Mouse (Mus musculus): ENCODE measurements around the gene Smim5. TPM values are rescaled to one million over a fixed set of nuclear protein-coding genes. Genes with fewer than 3 reads are reported as not detected.

The Smim5 gene
- polyA plus RNA-seq, 1 experiment: 5.7 TPM

GRCm38 (mm10) chr11:115881002-115881401 lies 18.8 kb upstream of the Smim5 start:
- Histone ChIP-seq H3K4me1 (ENCODE audit: control insufficient read depth, insufficient read depth, insufficient read length) (no peaks in the 10 kb centered on the region; the same call in 1 of the 2 replicates), H3K27me3 (ENCODE audit: control insufficient read depth, insufficient read depth, low read length) (no peaks in the 10 kb centered on the region), H3K27ac (ENCODE audit: insufficient read depth, low read length) (no peak overlapping the region), H3K36me3 (ENCODE audit: control insufficient read depth, insufficient read depth, low read length) (no peaks in the 10 kb centered on the region), H3K4me3 (ENCODE audit: extremely low read depth, insufficient read depth, insufficient read length) (no peak overlapping the region)
- 23% methylated on average over 5 of the region's 5 CpGs for WGBS
- DNase-seq (ENCODE audit: low read depth in 1 of 2, low spot score in 2 of 2): peak in 1 of 2 experiments; percentile 48
- TF ChIP-seq POLR2A (IDR thresholded peaks at IDR 0.05; ENCODE audit: low read depth, low read length) (no peak), CTCF (IDR thresholded peaks at IDR 0.05; ENCODE audit: extremely low read depth, insufficient read depth, insufficient read length, insufficient replicate concordance) (peak; percentile 91)

GRCm38 (mm10) chr11:115883251-115883650 lies 16.5 kb upstream of the Smim5 start:
- Histone ChIP-seq H3K4me3 (ENCODE audit: extremely low read depth, insufficient read depth, insufficient read length) (no peak overlapping the region), H3K4me1 (ENCODE audit: control insufficient read depth, insufficient read depth, insufficient read length) (no peaks in the 10 kb centered on the region), H3K27me3 (ENCODE audit: control insufficient read depth, insufficient read depth, low read length) (no peaks in the 10 kb centered on the region), H3K27ac (ENCODE audit: insufficient read depth, low read length) (no peak overlapping the region), H3K36me3 (ENCODE audit: control insufficient read depth, insufficient read depth, low read length) (no peaks in the 10 kb centered on the region)
- no peak for TF ChIP-seq CTCF (IDR thresholded peaks at IDR 0.05; ENCODE audit: extremely low read depth, insufficient read depth, insufficient read length, insufficient replicate concordance)
- no peak for TF ChIP-seq POLR2A (IDR thresholded peaks at IDR 0.05; ENCODE audit: low read depth, low read length)
- DNase-seq (ENCODE audit: low read depth in 1 of 2, low spot score in 2 of 2): no peak
- 63% methylated on average over 17 of the region's 17 CpGs for WGBS

DNA sequence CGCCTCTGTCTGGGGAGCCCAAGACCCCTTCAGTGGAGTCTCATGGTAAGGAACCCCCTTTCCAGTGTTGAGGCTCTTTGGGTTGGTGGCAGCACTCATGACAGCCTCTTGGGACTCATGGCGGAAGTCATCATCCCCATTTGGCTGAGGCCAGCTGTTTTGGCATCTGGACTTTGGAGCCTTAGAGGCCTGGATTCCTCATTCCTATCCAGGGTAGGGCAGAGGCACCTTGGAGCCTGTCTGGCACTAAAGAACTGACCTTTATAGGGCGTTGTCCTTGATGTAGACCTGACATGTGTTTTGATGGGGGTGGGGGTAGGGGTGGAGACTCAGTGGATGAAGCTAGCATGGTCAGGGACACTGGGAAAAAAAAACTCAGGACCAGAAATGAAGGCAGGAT lies 15.4 kb upstream of the Smim5 start:
- Histone ChIP-seq H3K36me3 (ENCODE audit: control insufficient read depth, insufficient read depth, low read length) (no peaks in the 10 kb centered on the region), H3K27ac (ENCODE audit: insufficient read depth, low read length) (no peak overlapping the region), H3K4me3 (ENCODE audit: extremely low read depth, insufficient read depth, insufficient read length) (no peak overlapping the region), H3K27me3 (ENCODE audit: control insufficient read depth, insufficient read depth, low read length) (no peaks in the 10 kb centered on the region), H3K4me1 (ENCODE audit: control insufficient read depth, insufficient read depth, insufficient read length) (no peaks in the 10 kb centered on the region)
- TF ChIP-seq CTCF (IDR thresholded peaks at IDR 0.05; ENCODE audit: extremely low read depth, insufficient read depth, insufficient read length, insufficient replicate concordance) (no peak), POLR2A (IDR thresholded peaks at IDR 0.05; ENCODE audit: low read depth, low read length) (no peak)
- 93% methylated on average over 3 of the region's 3 CpGs for WGBS
- DNase-seq (ENCODE audit: low read depth in 1 of 2, low spot score in 2 of 2): no peak

- Histone ChIP-seq H3K4me1 (ENCODE audit: control insufficient read depth, insufficient read depth, insufficient read length) (no peaks in the 10 kb centered on the region), H3K27ac (ENCODE audit: insufficient read depth, low read length) (no peak overlapping the region), H3K36me3 (ENCODE audit: control insufficient read depth, insufficient read depth, low read length) (no peaks in the 10 kb centered on the region), H3K4me3 (ENCODE audit: extremely low read depth, insufficient read depth, insufficient read length) (no peak overlapping the region), H3K27me3 (ENCODE audit: control insufficient read depth, insufficient read depth, low read length) (no peaks in the 10 kb centered on the region)
- TF ChIP-seq CTCF (IDR thresholded peaks at IDR 0.05; ENCODE audit: extremely low read depth, insufficient read depth, insufficient read length, insufficient replicate concordance) (no peak), POLR2A (IDR thresholded peaks at IDR 0.05; ENCODE audit: low read depth, low read length) (no peak)
- 89% methylated on average over 11 of the region's 11 CpGs for WGBS
- no peak for DNase-seq (ENCODE audit: low read depth in 1 of 2, low spot score in 2 of 2)
Measured at GRCm38 (mm10) chr11:115885281-115885680, 14.5 kb upstream of the Smim5 start.

DNA sequence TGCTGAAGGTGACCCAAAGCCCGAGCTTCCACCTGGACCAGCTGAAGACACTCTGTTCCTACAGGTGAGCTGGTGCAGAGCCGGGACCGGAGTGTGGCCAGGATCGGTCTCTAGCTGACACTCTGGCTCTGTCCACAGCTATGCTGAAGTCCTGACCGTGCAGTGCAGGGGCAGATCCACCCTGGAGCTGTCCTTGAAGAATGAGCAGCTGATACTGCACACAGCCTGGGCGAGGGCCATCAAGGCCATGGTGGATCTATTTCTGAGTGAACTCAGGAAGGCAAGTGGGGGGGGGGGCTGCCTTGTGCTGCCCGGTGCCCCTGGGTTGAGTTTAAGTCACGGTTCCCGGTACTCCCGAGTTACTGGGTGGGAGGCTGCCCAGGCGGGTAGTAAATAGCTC lies 13.3 kb upstream of the Smim5 start:
- H3K27me3 ChIP-seq (ENCODE audit: control insufficient read depth, insufficient read depth, low read length): no peaks in the 10 kb centered on the region
- H3K36me3 ChIP-seq (ENCODE audit: control insufficient read depth, insufficient read depth, low read length): no peaks in the 10 kb centered on the region
- no peak for TF ChIP-seq POLR2A (IDR thresholded peaks at IDR 0.05; ENCODE audit: low read depth, low read length)
- TF ChIP-seq CTCF (IDR thresholded peaks at IDR 0.05; ENCODE audit: extremely low read depth, insufficient read depth, insufficient read length, insufficient replicate concordance): no peak
- WGBS: 91% methylated on average over 11 of the region's 11 CpGs
- H3K4me3 ChIP-seq (ENCODE audit: extremely low read depth, insufficient read depth, insufficient read length): no peak overlapping the region
- H3K27ac ChIP-seq (ENCODE audit: insufficient read depth, low read length): no peak overlapping the region
- DNase-seq (ENCODE audit: low read depth in 1 of 2, low spot score in 2 of 2): no peak
- no peaks in the 10 kb centered on the region for H3K4me1 ChIP-seq (ENCODE audit: control insufficient read depth, insufficient read depth, insufficient read length)

DNA sequence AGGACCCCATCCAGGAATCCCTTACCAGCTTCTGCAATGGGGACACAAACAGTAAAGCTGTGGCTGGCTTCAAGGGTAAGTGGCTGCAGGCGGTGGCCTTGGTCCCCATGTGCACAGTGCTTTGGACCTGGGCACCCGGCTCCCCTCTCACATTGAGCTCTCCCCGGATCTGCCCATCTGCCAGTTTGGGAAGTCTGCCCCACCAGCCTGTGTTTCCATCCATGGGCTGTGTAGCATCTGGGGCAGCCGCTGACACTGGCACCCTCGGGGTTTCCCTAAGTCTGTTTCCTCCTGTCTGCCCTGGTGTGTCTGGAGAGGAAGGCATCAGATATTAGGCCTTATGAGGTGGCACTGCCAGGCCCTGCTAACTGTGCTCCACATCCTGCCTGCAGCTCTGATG lies 11.7 kb upstream of the Smim5 start:
- no peak overlapping the region for H3K4me3 ChIP-seq (ENCODE audit: extremely low read depth, insufficient read depth, insufficient read length)
- no peak for DNase-seq (ENCODE audit: low read depth in 1 of 2, low spot score in 2 of 2)
- no peaks in the 10 kb centered on the region for H3K27me3 ChIP-seq (ENCODE audit: control insufficient read depth, insufficient read depth, low read length)
- no peak for TF ChIP-seq POLR2A (IDR thresholded peaks at IDR 0.05; ENCODE audit: low read depth, low read length)
- no peak for TF ChIP-seq CTCF (IDR thresholded peaks at IDR 0.05; ENCODE audit: extremely low read depth, insufficient read depth, insufficient read length, insufficient replicate concordance)
- WGBS: 65% methylated on average over 5 of the region's 5 CpGs
- H3K27ac ChIP-seq (ENCODE audit: insufficient read depth, low read length): no peak overlapping the region
- peaks cover 6% of the 10 kb centered on the region for H3K36me3 ChIP-seq (ENCODE audit: control insufficient read depth, insufficient read depth, low read length)
- no peaks in the 10 kb centered on the region for H3K4me1 ChIP-seq (ENCODE audit: control insufficient read depth, insufficient read depth, insufficient read length)

- no peaks in the 10 kb centered on the region for H3K27me3 ChIP-seq (ENCODE audit: control insufficient read depth, insufficient read depth, low read length)
- H3K4me1 ChIP-seq (ENCODE audit: control insufficient read depth, insufficient read depth, insufficient read length): no peaks in the 10 kb centered on the region
- WGBS: 93% methylated on average over 6 of the region's 6 CpGs
- peaks cover 16% of the 10 kb centered on the region for H3K36me3 ChIP-seq (ENCODE audit: control insufficient read depth, insufficient read depth, low read length)
- H3K27ac ChIP-seq (ENCODE audit: insufficient read depth, low read length): no peak overlapping the region
- no peak for TF ChIP-seq POLR2A (IDR thresholded peaks at IDR 0.05; ENCODE audit: low read depth, low read length)
- no peak for TF ChIP-seq CTCF (IDR thresholded peaks at IDR 0.05; ENCODE audit: extremely low read depth, insufficient read depth, insufficient read length, insufficient replicate concordance)
- H3K4me3 ChIP-seq (ENCODE audit: extremely low read depth, insufficient read depth, insufficient read length): no peak overlapping the region
- DNase-seq (ENCODE audit: low read depth in 1 of 2, low spot score in 2 of 2): no peak
Measured at GRCm38 (mm10) chr11:115889159-115889558, 10.6 kb upstream of the Smim5 start.

All from spleen, adult 2 months (tissue).